Mouse (Mus musculus): Measurements from ENCODE around the gene Syna. TPM values are rescaled to one million over a fixed set of nuclear protein-coding genes. Genes with fewer than 3 reads are reported as not detected.

Gene Syna
- total RNA-seq, 2 experiments from 2014 or later: 0.14 to 0.16 TPM

DNA sequence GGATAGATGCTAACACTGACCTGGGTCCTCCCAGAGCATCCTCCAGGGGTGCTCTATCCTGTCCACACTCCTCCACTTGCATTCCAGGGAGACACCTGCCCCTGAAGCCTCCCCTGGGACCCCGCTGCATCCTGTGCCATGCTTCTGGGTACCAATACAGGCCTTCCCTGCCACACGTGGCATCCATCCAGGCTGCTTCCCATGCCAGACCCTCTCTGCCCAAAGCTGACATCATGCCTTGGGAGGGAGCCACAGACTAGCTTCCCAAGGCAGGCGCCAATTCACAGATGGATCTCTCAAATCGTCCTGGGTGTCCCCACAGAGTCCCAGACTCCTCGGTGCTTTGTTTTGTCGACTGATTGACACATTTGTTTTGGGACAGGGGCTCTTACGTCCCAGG lies 29.1 kb downstream of the Syna start:
- DNase-seq: peak; percentile 79

DNA sequence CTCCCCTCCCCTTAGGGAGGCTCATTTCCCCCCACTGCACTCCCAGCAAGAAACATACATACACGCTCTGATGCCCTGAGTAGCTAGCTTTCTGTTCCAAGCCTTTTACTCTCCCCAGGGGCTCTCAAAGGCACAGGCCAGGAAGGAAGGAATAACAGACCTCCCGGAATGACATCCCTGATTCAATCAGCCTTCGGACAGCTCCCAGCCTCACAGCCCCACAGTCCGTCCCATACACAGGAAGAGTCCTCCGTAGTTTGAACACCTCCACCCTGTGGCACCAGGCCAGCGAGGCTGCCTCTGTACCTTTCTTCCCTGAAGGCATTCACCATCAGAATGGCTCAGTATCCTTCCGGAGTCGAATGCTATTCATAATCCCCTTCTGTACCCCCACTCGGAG lies 31.5 kb downstream of the Syna start:
- no peak for DNase-seq

DNA sequence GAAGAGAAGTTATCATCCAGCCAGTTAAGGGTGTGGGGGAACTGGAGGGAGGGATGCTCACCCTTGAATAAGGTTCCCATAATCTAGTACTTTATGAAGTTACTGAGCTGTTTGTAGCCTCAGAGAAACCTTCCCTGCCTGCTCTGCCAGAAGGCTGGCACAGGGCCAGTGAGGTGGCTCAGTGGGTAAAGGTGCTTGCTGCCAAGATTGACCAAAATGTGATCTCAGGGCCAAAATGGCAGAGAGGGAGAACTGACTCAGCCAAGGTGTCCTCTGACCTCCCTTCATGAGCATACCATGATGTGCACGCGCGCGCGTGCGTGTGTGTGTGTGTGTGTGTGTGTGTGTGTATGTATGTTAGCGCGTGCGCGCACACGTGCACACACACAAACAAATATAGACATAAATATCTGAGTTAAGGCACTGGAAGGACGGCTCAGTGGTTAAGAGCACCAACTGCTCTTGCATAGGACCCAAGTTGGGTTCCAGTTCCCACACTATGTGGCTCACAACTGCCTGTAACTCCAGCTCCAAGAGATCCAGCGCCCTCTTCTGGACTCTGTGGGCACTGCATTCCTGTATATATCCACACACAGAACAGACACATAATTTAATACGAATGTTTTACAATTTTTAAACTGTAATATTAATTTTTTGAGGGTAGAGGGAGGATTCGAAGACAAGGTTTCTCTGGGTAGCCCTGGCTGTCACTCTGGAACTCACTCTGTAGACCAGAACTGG lies 33.8 kb downstream of the Syna start:
- no peak for DNase-seq

DNA sequence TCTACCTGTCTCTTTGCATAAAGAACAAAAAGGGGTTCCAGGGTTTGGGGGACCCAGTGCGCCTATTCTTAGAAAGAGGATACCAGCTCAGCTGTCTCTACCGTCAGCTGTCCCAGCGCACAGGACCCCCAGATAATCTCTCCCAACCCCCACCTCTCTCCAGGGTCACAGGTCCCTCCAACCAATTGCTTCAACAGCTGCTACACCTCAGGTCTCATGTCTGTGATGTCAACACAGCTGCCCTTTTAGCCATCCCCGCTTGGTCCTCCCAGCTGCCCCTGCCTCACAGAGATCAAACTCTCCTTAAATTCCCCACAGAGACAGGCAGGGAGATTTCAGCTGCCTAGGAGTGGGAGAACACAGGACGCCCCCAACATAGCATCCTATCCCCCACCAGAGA lies 36.2 kb downstream of the Syna start:
- DNase-seq: no peak

DNA sequence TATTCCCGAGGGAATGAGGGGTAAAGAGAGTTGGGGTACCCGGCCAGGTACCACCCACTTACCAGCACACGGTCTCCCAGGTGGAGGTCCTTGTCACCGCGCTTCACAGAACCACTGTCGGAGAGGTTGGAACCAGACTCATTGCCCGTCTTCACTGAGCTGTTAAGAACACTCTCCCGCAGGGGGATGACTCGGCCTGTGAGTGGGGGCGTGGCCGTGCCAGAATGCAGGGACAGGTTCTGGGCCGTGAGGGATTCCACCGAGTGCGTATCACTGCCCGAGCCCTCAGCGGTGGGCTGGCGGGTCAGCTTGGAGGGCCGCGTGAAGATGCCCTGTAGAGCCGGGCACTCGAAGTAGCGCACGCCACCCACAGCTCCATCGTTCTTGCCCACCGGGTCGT lies 37.4 kb downstream of the Syna start:
- no peak for DNase-seq

DNA sequence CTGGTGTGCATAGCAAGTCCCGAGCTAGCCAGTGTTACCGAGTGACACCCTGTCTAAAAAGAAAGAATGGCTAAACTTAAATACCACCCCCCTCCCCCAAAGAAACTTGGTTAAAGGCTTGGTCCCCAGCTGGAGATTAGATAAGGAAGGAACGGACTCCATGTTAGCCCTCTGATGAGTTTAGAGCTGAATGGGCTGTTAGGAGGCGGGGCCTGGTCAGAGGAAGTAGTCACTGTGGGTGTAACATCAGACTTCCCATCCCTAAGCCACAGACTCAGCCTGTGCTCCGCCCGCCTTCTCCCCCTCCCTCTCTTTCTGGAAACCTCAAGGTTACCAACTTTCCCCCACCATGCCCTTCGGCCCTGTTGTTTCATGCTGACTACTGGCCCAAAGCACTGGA lies 38.2 kb downstream of the Syna start:
- no peak for DNase-seq

DNA sequence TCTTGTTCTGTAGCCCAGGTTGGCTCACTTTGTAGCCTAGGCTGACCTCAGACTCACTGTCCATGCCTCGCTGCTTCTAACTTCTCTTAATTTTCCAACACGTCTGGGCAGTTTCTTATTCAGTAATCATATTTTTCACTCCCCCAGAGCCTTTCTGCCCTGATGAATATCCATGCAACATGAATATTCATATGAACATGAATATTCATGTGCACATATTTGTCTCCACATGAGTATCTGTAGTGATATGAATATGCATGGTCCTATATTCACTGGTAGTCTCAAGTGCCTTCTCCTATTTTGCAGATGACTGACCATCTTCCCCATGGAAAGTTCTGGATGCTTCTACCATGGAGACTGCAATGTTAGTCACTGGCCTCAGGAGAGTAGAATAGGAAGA lies 38.8 kb downstream of the Syna start:
- DNase-seq: no peak

DNA sequence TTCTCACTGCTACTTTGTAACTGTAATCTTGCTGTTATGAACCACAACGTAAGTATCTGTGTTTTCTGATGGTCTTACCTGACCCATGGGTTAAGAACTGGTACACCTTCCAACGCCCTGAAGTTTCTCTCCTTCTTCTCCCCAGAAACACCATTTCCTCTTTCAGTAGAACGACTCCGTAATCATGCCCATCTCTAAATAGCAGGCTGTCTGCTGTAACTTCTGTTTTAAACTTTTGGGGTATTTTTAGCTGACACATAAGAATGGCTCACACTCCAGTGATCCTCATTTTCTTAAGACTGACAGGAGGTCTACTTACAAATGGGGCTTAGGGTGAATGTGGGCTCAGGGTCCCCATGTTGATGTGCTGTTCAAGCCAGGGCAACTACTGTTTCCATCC lies 39.9 kb downstream of the Syna start:
- no peak for DNase-seq

DNA sequence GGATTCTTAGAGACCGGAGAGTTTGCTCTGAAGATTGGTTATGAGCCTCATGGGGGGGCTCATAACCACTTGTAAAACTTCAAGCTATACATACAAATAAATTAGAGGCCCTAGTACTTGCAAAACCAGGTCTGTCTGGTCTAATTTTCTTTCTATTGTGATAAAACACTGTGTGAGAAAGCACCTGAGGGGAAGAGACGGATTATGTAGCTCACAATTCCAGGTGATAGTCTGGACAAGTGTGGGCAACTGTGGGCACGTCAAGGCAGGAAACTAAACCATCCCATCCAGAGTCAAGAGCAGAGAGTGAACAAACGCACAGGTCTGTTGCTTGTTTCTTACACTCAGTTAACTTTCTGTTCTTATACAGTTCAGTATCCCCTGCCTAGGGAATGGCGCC lies 40.5 kb downstream of the Syna start:
- DNase-seq: no peak

DNA sequence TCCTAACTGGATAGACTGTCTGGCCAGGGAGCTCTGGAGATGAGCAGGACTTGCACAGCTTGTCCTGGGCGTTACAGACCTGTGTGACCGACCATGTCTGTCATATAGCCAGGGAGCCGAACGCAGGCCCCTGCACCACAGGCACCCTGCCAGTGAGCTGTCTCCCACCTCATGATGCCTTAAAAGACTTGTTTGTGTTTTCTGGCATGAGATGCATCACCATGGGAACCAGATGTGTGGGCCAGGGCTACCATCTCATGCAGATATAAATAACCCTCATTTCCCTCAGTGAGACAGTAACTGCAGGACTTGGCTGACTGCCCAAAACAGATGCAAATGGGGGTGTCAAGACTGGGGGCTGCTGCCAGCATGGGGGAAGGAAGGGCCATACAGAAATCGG lies 47.9 kb downstream of the Syna start:
- DNase-seq: no peak

DNA sequence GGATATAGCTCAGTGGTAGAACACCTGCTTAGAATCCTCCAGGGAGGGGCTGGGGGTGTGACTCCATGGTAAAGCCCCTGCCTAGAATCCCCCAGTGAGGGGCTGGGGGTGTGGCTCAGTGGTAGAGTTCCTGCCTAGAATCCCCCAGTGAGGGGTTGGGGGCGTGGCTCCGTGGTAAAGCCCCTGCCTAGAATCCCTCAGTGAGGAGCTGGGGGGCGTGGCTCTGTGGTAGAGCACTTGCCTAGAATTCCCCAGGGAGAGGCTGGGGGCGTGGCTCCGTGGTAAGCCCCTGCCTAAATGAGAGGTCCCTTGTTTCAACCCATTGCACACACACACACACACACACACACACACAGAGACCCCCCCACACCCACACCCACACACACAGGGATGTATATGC lies 49.7 kb downstream of the Syna start:
- DNase-seq: no peak

DNA sequence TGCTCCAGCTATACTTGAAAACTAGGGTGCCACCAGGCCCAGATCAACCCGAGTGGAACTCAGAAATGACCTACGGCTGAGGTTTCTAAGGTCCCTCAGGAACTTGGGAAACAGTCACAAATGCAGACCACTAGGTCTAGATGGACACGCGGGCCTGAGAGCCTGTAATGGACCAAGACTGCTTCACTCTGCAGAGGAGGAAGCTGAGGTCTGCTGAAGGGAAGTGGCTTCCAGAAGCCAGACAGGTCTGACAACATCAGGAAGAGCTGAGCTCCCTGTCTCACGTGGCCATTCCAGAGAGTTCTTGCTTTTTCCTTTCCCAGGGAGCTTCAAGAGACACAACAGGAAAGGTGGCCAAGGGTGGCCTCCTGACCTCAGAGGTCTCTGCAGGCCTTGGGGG lies 51.0 kb downstream of the Syna start:
- DNase-seq: no peak

Small RNAs within 50 kb of the gene (microRNA-seq; reads per million reads assigned to microRNA genes)
- 0 reads per million in 2 experiments for gene Mir7228

Other genes starting within 250 kb of the Syna start
- gene Gtf2i, start 245.4 kb downstream of the Syna start, total RNA-seq (2021): 100 to 1,000 TPM; 131 to 156 TPM
- 10 to 100 TPM; 19.9 to 29.2 TPM for gene Gtf2ird1, start 103.5 kb downstream of the Syna start, total RNA-seq (2021)
- gene Clip2, start 7.7 kb downstream of the Syna start, total RNA-seq (2021): 10 to 100 TPM; 10.1 to 12.8 TPM
- 10 to 100 TPM; 18.8 to 25.7 TPM for gene Rfc2, start 21.2 kb upstream of the Syna start, total RNA-seq (2021)
- 1 to 10 TPM; 1.8 to 3.2 TPM for gene Lat2, start 54.9 kb upstream of the Syna start, total RNA-seq (2021)
- 100 to 1,000 TPM; 151 to 159 TPM for gene Eif4h, start 79.3 kb upstream of the Syna start, total RNA-seq (2021)
- gene Limk1, start 128.4 kb upstream of the Syna start, total RNA-seq (2021): 10 to 100 TPM in 1 of 2 experiments, 1 to 10 TPM in 1; 8.4 to 11.4 TPM
- 100 to 1,000 TPM; 199 to 219 TPM for gene Eln, start 187.2 kb upstream of the Syna start, total RNA-seq (2021)

Data from gastrocnemius, postnatal 10 days (tissue).